Mouse (Mus musculus): ENCODE measurements around the gene Fyb2.

- TF ChIP-seq ZC3H11A (IDR thresholded peaks at IDR 0.05; ENCODE audit: borderline replicate concordance, low read depth, low read length) (no peak), HCFC1 (IDR thresholded peaks at IDR 0.05; ENCODE audit: borderline replicate concordance, insufficient read depth, low read length) (no peak), ZNF384 (IDR thresholded peaks at IDR 0.05; ENCODE audit: low read depth, low read length) (no peak), MAFK (IDR thresholded peaks at IDR 0.05; ENCODE audit: insufficient read depth, low read depth, low read length) (no peak)
Observed at GRCm38 (mm10) chr4:105001736-105002135, 88.5 kb downstream of the Fyb2 start.
